Mouse (Mus musculus) left cerebral cortex, postnatal 36 days (tissue): ENCODE data around the gene Gpr19. TPM values are rescaled to one million over a fixed set of nuclear protein-coding genes. Genes with fewer than 3 reads are reported as not detected.

ENCODE experiments used
- DNase-seq, 2 experiments: peaks; one replicate each; pipeline ENCODE4 v3.0.0; 2021 to 2022; ENCODE audit warnings: low spot score in 2 of 2, mixed read lengths in 1 of 2
- intact Hi-C: fragments of 180-260 bp; cut with DNase I; formaldehyde crosslinking; loops from one replicate; pipeline ENCODE4 v1.15.1; 2025
- total RNA-seq, 2 experiments: library from RNA; stranded (reverse); gene quantifications; 2 replicates each; pipeline ENCODE4 v1.2.3; 2021

Gene Gpr19
- total RNA-seq, 2 experiments from 2014 or later = 20.2 to 24.9 TPM

GRCm38 (mm10) chr6:134819741-134820140, 78.6 kb downstream of the Gpr19 start:
- no peak for DNase-seq
- intact Hi-C loops = no loop called here

Other genes with a start within 250 kb of the Gpr19 start
- gene Dusp16, start 106.0 kb downstream of the Gpr19 start, total RNA-seq = 10 to 100 TPM in 1 of 2 experiments, 1 to 10 TPM in 1; 8.0 to 12.7 TPM
- 10 to 100 TPM; 31.8 to 36.6 TPM for gene Crebl2, start 68.4 kb downstream of the Gpr19 start, total RNA-seq
- 10 to 100 TPM; 41.5 to 46.0 TPM for gene Cdkn1b, start 21.8 kb upstream of the Gpr19 start, total RNA-seq
- gene Apold1, start 83.1 kb upstream of the Gpr19 start, total RNA-seq = 1 to 10 TPM; 3.2 to 8.0 TPM
- 10 to 100 TPM; 52.9 to 63.8 TPM for gene Ddx47, start 113.0 kb upstream of the Gpr19 start, total RNA-seq
- gene Gprc5a, start 167.1 kb upstream of the Gpr19 start, total RNA-seq = under 1 TPM; 0.30 to 0.43 TPM
- gene Gprc5d, start 219.7 kb upstream of the Gpr19 start, total RNA-seq = not detected